Mouse (Mus musculus) embryonic fibroblast, embryonic 13.5 days (primary cell): ENCODE measurements at regions not wholly inside any gene's neighbourhood (a gene's known extent, or its start where the extent isn't known, plus 50 kb on each side); places are given as distances from the start of the nearest gene placed in this dataset.
"Not testable (repeated sequence)": the region's sequence is repeated elsewhere in the genome, so short reads cannot be mapped to it uniquely, and the experiment has no call there.

Source experiments
- H3K27ac ChIP-seq: 2 replicates; pipeline ENCODE4 v1.5.1; 2012; ENCODE audit warnings: low read length, control low read depth, inconsistent platforms; ENCODE audit not compliant: insufficient read depth
- H3K4me1 ChIP-seq: 2 replicates; pipeline ENCODE4 v1.6.1; 2011; ENCODE audit warnings: low read length; ENCODE audit not compliant: control insufficient read depth, insufficient read depth
- H3K4me3 ChIP-seq: 2 replicates; pipeline ENCODE4 v1.5.1; 2011; ENCODE audit warnings: mild to moderate bottlenecking, control low read depth, low read length; ENCODE audit not compliant: insufficient read depth
- CTCF ChIP-seq: IDR thresholded peaks from 2 replicates; pipeline ENCODE4 v1.5.1; 2011; ENCODE audit warnings: mild to moderate bottlenecking, control low read depth, low read length, moderate library complexity, borderline replicate concordance; ENCODE audit not compliant: insufficient read depth
- POLR2A ChIP-seq: IDR thresholded peaks from 2 replicates; pipeline ENCODE4 v1.6.1; 2011; ENCODE audit warnings: low read depth, mild to moderate bottlenecking, control low read depth, low read length, moderate library complexity

- Histone ChIP-seq H3K4me1 (no peaks in the 10 kb centered on the region), H3K4me3 (no peak overlapping the region), H3K27ac (no peak overlapping the region)
- TF ChIP-seq CTCF (no peak), POLR2A (no peak)
Observed at GRCm38 (mm10) chr14:36310324-36310723, 215.6 kb downstream of the 4930474N05Rik start.

DNA sequence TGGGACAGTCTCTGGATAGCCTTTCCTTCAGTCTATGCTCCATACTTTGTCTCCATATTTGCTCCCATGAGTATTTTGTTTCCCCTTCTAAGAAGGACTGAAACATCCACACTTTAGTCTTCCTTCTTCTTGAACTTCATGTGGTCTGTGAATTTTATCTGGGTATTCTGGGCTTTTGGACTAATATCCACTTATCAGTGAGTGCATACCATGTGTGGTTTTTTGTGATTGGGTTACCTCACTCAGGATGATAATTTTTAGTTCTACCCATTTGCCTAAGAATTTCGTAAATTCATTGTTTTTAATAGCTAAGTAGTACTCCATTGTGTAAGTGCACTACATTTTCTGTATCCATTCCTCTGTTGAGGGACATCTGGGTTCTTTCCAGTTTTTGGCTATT is 220.0 kb downstream of the 4930474N05Rik start:
- not testable (repeated sequence) for H3K4me3 ChIP-seq

GRCm38 (mm10) chr14:36316418-36317111 is 221.8 kb downstream of the 4930474N05Rik start:
- Histone ChIP-seq H3K4me3 (no peak overlapping the region), H3K27ac (no peak overlapping the region), H3K4me1 (no peaks in the 10 kb centered on the region)
- TF ChIP-seq POLR2A (no peak), CTCF (no peak)

More for the DNA sequence above, 220.0 kb downstream of the 4930474N05Rik start:
- not testable (repeated sequence) for H3K27ac ChIP-seq, H3K4me1 ChIP-seq

- no peaks in the 10 kb centered on the region for H3K4me1 ChIP-seq
- no peak for TF ChIP-seq CTCF
- no peak for TF ChIP-seq POLR2A
- no peak overlapping the region for H3K27ac ChIP-seq
- no peak overlapping the region for H3K4me3 ChIP-seq
Observed at GRCm38 (mm10) chr14:36328258-36328891, 233.7 kb downstream of the 4930474N05Rik start.

DNA sequence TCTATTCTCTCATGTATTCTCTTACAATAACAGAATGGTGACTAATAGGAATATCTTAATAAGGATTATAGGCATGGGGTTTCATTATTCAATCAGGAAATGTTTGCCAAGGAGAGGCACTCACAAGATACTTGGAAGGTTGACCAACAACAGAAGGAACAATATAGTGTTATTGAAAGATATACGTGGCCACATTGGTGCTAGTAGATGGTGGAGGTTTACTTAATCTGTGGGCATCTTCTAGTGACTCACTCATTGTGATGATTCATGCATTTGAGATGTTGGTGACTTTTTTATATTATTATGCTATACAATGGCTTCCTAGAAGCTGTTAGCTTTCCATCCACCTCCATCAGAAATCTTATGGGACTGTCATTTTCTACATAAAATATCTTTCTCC is 246.1 kb downstream of the 4930474N05Rik start:
- H3K27ac ChIP-seq = no peak overlapping the region
- H3K4me1 ChIP-seq = no peaks in the 10 kb centered on the region
- TF ChIP-seq CTCF = no peak
- no peak for TF ChIP-seq POLR2A
- H3K4me3 ChIP-seq = no peak overlapping the region
